Mouse (Mus musculus) erythroblast, embryonic 14.5 days (primary cell): Measurements from ENCODE around the gene Wdr83.

Experiments
- GATA1 ChIP-seq: IDR thresholded peaks from 2 replicates; pipeline ENCODE4 v1.6.1; 2012; ENCODE audit warnings: low read length, inconsistent platforms, mixed read lengths
- TAL1 ChIP-seq: IDR thresholded peaks from 3 replicates; pipeline ENCODE4 v1.6.1; 2012; ENCODE audit warnings: low read length, inconsistent platforms, mixed read lengths

DNA sequence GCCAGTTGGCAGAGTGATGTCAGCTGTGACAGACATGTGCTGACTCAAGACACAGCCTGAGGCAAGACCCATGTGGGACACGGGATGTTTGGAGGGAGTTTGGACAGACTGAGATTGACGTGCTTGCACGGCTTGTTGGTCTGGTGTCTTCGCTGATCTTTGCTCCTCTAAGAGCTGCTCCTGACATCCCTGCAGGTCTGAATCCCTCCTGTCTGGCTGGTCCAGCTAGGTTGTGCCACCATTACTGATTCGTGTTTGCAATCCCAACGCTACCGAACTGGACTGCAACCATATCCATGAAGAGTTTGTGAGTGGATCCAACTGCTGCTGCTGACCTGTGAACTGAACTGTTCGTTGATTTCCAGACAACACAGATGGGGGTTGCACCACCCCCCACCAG, 42.6 kb upstream of the Wdr83 start:
- TF ChIP-seq TAL1, result no peak
- no peak for TF ChIP-seq GATA1
